Mouse (Mus musculus): ENCODE results near the gene Palm.

Gene Palm

DNA sequence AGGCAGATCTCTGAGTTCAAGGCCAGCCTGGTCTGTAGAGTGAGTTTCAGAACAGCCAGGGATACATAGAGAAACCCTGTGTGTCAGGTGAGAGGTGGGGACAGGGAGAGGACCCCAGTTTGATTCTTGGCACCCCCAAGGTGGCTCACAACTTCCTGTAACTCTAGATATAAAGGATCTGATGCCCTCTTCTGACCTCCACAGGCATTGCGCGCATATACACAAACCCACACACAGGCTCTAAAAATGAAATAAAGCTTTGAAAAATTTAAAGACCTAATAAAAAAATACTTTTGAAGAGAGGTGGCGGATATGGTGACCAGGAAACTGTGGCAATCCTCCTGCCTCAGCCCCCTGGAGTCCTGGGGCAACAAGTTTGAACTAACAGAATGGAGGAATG lies 2.5 kb downstream of the Palm start:
- DNase-seq (ENCODE audit: low read depth in 1 of 2, low spot score in 2 of 2): no peak

DNA sequence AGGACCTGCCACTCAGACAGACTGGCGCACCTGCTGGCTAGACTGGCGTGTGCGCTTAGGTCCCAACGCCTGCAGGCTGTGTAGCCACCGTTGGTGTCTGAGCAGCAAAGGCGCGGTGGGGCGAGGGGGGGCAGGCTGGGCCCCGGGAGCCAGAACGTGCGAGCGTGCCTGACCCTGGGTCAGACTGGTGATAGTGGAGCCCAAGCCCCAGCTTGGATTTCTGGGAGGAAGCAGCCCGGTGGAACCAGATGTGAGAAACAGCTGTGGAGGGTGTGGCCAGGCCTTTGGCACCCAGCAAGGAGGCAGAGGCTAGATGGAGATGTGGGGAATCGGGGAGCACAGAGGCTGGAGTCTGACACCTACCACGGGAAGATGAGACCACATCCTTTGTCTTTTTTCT lies 4.0 kb downstream of the Palm start:
- no peak for DNase-seq (ENCODE audit: low read depth in 1 of 2, low spot score in 2 of 2)

DNA sequence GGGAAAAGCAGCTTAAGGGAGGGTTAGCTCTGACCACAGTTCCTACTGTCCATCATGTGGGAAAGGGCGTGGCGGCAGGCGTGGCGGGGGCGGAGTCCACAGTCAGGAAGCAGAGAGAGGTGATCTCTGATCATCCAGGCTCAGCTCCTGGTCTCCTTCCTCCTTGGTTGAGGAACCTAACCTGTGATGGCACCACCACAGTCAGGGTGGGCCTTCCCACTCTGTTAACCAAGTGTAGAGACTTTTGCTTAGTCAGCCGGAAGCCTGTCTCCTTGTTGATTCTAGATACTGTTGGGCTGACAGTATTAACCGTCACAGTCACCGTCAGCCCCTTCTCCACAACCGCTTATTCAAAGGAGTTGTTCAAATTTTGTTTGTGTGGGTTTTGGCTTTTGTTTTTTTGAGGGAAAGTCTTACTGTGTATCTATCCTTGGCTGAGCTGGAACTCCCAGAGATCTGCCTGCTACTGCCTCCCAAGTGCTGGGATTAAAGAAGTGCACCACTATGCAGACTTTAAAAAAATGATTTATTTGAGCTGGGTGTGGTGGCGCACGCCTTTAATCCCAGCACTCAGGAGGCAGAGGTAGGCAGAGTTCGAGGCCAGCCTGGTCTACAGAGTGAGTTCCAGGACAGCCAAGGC lies 5.0 kb downstream of the Palm start:
- no peak for DNase-seq (ENCODE audit: low read depth in 1 of 2, low spot score in 2 of 2)

DNA sequence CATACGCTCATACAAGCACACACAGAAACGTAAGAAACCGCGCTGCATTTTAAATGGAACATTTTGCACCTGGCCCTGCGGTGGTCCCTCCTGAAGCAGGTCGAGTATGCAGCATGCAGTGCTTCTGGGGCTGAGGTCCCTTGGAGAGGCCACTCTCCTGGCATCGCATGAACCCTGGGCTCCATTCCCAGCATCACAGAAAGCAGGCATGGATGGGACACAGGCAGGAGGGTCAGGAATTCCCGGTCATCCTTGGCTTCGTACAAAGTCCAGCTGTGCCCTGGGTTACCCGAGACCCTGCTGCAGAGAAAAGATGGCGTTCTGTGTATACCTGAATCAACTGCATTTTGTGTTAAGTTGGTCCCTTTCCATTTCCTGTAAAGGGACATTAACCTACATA lies 7.1 kb downstream of the Palm start:
- no peak for DNase-seq (ENCODE audit: low read depth in 1 of 2, low spot score in 2 of 2)

DNA sequence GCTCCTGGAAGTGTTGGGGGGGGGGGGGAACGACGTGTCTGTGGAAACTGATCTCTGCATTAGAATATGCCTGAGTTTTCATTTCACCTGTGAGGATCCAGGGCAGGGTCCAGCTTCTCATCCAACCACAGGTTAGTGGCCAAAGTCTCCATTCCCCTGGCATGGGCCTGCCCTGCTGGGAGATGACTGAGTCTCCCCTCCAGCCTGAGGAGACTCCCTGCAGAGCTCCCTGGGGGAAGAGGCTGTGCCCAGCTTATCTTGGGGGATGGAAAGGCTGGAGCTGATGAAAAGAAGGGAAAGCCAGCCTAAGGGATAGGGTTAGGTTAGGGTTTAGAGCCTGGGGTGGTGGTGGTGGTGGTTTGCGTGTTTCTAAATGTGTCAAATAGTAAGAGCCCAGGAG lies 8.5 kb downstream of the Palm start:
- no peak for DNase-seq (ENCODE audit: low read depth in 1 of 2, low spot score in 2 of 2)

DNA sequence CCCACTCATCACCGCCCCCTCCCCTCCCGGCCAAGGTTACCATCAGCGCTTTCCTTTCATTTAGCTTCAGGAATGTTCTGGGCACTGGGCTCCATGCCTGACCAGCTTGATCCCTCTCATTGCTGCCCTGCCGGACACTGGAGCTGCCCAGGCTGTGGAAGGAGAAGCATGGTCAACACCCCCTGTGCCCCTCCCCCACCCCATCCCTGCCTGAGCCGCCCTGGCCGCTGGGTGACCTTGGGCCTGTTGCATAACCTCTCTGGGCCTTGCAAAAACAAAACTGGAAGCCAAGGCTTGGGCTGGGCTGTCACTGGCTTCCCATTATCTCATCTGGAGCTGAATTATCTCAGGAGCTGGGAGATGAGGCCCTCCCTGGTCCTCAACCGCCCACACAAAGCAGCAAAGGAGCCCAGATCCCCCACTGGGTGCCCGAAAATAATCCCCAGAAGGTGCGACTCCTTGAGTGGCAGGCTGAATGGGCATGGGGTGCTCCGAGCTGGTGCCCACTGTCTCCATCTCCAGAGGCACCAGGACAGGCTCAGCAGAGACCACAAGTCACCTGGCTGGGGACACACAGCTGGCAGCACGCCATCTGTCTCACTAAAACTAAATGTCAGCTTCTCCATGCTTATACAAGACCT lies 9.1 kb downstream of the Palm start:
- peak; percentile 29 to 36 for DNase-seq (ENCODE audit: low read depth in 1 of 2, low spot score in 2 of 2)

DNA sequence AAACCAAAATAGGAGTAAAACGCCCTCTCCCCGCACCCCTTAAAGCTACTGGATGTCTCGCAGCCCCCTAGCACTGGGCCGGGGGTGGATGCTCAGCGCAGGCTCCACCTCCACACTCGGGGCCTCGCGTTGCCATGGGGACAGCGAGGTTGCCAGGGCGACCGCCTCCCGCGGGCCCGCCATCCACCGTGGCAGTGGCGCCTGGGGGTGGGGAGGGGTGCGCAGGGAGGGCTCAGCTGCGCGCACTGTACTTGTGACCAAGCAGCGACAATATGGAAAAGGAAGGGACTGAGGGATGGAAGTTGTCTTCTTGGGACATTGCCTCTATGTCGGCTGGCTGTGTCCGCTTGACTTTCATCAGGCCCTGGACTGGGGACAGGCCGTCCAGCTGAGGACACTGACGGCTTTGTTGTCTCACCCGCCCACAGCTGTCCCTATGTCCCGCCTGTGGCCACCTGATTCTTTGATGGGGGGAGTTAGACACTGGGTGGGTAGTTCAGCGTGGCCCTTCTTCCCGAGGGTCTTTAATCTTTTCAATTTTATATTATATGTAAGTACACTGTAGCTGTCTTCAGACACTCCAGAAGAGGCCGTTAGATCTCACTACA lies 10.4 kb downstream of the Palm start:
- DNase-seq (ENCODE audit: low read depth in 1 of 2, low spot score in 2 of 2): no peak

DNA sequence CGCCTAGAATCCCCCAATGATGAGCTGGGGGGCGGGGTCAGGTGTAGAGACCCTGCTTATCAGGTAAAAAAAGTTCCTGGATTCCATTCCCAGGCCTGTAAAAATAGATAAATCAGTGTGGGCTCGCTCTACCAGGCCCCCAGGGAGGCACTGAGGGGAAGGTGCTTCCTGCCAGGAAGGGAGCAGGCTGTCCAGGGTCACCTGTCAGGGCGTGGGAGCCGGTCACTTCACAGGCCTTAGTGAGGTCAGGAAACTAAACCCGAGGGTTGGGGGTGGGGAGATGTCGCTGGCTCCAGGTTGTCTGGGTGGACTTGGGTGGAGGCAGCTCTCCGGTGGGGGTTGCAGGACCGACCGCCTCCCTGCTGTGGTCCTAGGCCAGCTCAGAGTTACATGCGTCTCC lies 12.3 kb downstream of the Palm start:
- no peak for DNase-seq (ENCODE audit: low read depth in 1 of 2, low spot score in 2 of 2)

DNA sequence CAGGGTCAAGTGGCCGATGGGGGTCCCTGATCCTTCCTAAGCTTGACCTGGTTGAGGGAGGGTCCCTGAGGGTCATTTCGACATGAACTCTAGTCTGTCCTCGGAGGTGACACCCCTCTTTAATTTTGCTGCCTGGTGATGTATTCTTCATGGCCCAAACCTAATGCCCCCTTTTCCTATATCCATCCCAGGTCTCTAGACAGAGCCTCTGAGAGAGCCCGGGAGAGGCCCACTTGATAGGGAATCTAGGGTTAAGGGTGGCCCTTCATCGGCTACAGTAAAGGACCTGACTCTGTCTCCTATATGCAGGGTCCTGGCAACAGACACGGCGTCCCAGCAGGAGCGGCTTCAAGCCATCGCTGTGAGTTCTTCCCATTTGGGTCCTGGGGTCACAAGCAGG lies 13.0 kb downstream of the Palm start:
- no peak for DNase-seq (ENCODE audit: low read depth in 1 of 2, low spot score in 2 of 2)

DNA sequence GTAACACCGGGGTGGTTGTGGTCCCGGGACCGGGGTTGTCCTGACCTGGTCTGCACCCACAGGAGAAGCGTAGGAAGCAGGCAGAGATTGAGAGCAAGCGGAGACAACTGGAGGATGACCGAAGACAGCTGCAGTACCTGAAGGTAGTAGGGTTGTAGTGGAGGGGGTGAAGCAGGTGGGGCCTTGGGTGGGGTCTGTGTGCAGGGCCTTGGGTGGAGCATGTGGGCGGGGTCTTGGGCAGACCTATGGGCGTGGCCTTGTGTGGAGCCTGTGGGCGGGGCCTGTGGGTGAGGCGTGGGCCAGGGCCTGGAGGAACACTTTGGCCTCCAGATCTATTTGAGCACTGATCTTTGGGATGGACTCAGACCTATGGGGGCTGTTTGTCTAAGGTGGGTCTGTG lies 13.6 kb downstream of the Palm start:
- no peak for DNase-seq (ENCODE audit: low read depth in 1 of 2, low spot score in 2 of 2)

DNA sequence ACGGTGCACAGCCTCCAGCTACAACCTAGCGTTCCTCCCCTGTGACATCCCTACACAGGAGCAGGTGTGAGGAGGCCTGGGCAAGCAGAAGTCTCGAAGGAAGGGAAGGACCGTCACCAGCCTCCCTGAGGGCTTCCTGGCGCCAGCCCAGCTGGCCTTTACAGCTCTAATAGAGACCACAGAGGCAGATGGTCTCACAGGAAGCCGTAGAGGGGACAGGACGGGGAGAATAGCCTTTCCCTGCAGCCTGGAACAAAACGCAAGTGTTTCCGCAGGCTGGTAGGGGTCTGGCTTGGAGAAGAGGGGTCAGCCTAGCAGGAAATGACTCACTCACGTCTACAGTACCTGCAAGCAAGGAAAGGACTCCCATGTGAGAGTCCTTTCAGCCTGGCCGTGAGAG lies 14.5 kb downstream of the Palm start:
- no peak for DNase-seq (ENCODE audit: low read depth in 1 of 2, low spot score in 2 of 2)

DNA sequence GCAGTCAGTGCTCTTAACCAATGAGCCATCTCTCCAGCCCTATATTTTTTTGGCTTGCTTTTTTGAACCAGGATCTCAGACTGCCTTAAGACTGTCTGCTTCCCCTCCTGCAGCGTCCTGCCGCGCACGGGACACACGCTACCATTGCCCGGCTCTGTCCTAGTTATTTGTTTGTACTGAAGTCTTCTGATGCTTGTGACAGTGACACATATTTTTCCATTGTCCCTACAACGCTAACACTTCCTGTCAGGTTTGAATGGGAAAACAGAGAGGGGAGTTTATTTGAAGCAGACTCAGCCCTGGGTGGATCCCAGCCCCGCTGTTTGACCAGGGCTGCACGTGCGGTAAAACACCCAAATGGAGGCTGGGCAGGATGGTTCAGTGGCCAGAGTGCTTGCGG lies 15.4 kb downstream of the Palm start:
- DNase-seq (ENCODE audit: low read depth in 1 of 2, low spot score in 2 of 2): no peak

DNA sequence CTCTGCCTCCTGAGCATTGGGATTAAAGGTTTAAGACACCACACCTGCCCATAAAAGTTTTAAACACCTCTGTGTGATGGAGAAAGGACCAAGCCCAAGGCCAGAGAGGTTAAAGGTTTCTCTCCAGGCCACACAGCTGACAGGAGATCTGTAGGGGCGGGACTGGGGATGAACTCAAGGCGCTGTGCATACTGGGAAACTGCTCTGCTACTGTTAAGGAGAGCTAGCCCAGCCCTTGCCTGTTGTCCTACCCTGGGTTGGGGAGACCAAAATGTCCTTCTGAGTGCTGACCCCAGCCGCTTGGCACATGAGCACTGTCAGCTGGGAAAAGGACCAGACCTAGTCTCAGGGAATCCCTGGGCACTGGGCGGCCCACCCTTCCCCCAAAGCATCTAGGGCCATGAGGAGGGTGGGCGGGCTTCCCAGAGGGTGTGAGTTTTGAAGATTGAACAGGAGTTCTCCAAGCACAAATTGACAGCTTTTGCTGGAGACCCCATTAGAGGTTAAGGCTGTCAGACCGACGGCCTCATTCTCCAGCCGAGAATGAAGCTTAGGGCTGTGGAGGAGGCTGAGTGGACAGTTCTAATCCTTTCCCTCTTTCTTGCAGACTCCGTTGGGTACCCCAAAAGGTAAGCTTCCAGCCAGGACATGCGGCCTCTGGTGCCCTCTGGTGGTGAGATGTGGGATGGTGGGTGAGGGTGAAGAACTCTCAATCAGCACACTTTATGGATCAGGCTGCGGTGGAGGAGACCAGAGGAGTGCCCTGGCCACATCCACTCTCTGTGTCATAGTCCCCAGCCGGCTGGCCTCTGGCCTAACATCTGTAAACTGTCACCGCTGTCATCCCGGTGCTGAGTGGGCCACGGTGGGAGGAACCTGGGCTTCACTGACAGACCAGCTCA lies 18.6 kb downstream of the Palm start:
- DNase-seq (ENCODE audit: low read depth in 1 of 2, low spot score in 2 of 2): peak; percentile 42 to 69

DNA sequence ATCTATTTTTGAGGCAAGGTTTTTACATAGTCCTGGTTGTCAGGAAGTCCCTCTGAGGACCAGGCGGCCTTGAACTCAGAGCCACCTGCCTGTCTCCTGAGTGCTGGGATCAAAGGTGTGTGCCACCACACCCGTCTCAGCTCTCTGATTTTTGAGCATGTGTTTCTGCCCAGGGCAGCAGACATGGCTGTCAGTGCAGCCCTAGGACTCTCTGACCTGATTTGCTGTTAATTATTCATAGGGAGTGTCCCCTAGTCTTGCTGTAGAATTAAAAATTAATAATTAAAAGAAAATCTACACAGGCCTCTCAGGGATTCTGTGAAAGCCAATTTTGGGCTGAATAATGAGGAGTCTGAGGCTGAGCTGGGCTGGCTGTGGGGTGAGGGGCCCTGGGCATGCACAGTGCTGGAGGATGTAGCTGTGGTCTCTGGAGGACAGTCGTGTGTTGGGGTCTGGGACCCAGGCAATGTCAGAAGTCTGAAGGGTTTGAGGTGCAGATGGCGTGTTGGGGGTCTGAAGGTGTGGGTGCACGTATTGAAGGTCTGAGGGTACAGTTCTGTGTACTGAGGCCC lies 21.0 kb downstream of the Palm start:
- no peak for DNase-seq (ENCODE audit: low read depth in 1 of 2, low spot score in 2 of 2)

DNA sequence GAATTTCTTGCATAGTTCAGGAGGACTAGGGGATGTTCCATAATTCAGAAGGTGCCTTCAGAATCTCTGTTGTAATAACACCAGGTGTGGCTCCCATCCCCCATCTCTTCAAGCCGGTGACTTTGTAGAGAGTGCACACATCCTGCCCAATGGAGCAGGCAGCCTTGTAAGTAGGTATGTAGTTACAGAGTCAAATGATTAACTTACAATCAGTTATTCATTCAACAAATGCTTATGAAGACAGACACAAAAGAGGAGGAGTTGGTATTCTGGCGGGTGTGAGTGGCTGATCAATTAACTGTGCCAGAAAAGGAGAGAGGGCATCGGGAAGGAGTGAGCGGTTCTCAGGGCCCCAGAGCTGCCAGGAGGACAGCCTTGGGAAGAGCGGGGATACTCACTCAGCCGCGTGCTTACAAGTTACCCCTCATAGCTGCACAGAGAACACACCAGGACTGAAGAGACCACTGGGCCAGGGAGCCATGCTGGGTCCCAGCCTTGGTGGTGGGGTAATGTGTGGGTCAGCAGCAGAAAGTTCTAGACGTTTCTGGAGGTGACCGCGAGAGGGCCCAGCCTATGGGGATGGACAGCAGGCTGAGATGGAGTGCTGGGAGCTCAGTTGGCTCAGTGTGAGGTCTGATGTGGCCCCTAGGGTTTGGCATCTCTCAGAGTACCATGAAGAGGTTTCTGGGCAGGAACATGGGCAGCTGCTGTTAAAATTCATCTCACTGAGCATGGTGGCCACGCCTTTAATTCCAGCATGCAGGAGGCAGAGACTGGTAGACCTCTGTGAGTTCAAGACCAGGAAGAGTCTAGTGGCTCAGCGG lies 22.5 kb downstream of the Palm start:
- DNase-seq (ENCODE audit: low read depth in 1 of 2, low spot score in 2 of 2): no peak

DNA sequence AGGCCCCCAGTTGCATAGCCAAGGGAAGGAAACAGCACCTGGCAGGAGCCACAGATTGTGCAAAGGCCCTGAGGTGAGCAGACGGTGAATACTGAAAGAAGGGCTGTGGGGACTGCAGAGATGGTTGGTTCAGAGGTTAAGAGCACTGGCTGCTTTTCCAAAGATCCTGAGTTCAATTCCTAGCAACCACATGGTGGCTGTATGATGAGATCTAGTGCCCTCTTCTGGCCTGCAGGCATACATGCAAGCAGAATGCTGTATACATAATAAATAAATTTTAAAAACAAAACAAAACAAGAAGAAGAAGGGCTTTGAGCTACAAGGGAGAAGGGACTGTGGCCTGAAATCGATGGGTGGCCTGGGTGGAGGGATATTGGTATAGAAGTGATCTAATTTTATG lies 23.7 kb downstream of the Palm start:
- no peak for DNase-seq (ENCODE audit: low read depth in 1 of 2, low spot score in 2 of 2)

DNA sequence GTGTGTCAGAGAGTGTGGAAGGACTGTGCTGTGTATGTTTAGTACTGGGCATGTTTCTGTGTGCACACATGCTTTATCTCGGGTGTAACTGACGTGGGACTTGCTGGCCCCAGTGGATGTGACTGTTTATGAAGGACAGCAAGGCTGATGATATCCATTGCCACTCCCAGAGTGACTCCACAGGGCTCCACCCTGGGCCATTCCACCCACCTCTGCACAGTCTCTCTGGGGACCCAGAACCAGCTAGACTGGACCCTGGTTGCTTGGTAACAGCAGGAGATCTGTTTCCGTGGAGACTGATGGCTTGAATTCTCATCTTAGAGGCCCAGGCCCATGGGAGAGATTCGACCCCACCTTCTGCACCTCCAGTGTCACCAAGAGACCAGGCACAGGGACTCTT lies 24.9 kb downstream of the Palm start:
- no peak for DNase-seq (ENCODE audit: low read depth in 1 of 2, low spot score in 2 of 2)

DNA sequence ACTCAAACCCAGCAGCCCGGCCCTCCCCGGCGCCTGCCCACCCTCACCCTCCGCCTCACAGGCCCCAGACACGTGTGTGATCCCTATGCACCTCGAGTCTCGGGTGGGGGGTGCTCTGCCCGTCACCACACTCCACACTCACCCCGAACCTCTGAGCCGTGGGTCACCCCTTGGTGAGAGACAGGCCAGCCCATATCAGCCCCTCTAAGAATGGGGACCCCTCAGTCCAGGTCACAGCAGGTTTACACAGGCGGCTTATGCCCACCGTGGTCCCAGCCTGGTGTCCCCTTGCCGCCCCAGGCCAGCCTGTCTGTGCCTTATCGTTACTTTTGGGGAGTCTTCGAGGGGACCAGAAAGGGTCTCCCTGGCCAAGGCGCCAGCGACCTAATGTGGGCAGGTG lies 26.2 kb downstream of the Palm start:
- no peak for DNase-seq (ENCODE audit: low read depth in 1 of 2, low spot score in 2 of 2)

DNA sequence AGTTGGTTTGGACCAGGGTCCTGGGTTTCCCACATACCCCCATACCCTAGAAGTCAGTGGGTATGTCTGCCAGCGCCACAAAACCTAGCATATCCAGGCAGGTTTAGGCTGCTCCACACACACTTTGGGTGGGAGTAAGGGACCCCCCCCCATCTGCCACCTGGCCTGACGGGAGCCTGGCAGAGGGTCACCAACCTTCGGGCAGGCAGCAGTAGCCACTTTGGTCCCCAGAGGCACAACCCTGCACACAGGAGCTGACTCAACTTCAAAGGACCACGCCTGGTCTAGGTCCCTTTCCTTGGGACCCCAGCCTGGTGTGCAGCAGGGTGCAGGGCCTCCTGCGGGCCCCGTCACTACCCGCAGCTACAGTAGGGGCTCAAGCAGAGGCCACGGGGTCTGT lies 26.9 kb downstream of the Palm start:
- no peak for DNase-seq (ENCODE audit: low read depth in 1 of 2, low spot score in 2 of 2)

DNA sequence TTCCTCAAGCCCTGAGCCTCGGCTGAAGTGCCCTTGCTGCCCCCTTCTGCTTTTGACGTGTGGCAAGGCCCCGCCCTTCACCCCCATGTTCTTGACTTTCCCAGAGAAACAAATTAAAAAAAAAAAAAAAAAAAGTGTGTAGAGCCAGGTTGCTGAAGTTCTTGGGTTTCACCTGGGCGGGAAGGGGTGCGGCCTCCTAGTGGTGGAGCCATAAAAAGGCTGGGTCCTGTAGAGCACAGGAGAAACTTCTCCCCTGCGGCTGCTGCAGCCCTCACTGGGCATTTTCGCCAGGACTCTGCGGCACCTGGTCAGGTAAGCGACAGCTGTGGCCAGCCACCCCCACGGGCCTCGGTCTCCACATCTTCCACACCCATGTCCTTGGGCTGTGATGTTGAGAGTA lies 27.4 kb downstream of the Palm start, which contains the start of gene Misp:
Gene Misp (plus strand): TSS at position 208 of the 400 bp plus-strand sequence.
- no peak for DNase-seq (ENCODE audit: low read depth in 1 of 2, low spot score in 2 of 2)

DNA sequence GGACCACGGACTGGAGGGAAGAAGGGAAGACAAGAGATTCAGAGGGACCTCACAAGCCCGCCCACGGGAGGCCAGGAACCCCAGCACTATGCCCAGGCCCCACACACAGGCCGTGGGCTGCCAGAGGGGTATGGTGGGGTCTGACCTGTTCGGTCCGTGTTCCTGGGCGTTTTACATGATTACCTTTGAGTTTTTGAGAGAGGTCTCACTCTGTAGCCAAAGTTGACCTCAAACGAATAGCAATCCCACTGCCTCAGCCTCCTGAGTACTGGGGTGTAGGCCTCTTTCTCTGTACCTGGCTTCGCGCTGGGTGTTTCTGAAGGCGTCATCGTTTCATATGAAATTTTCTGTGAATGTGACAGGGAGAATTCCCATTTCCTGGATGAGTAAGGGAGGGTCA lies 28.4 kb downstream of the Palm start:
- DNase-seq (ENCODE audit: low read depth in 1 of 2, low spot score in 2 of 2): no peak
